Mouse (Mus musculus) yolk sac, embryonic 10.5 days (tissue): ENCODE results near the gene Rpl36al.
A peak's percentile ranks its signal among the peaks of the same experiment; 100 is the strongest.
"Not testable (repeated sequence)": the region's sequence is repeated elsewhere in the genome, so short reads cannot be mapped to it uniquely, and the experiment has no call there.

Experiments
- DNase-seq: peaks from one replicate; pipeline ENCODE4 v3.0.0-alpha.2; 2017; ENCODE audit warnings: low spot score

Gene Rpl36al

GRCm38 (mm10) chr12:69192637-69193036 is 8.8 kb upstream of the Rpl36al start:
- no peak for DNase-seq

- no peak for DNase-seq
Measured at GRCm38 (mm10) chr12:69191396-69191795, 7.5 kb upstream of the Rpl36al start.

GRCm38 (mm10) chr12:69190522-69190921 is 6.6 kb upstream of the Rpl36al start:
- DNase-seq = no peak

DNA sequence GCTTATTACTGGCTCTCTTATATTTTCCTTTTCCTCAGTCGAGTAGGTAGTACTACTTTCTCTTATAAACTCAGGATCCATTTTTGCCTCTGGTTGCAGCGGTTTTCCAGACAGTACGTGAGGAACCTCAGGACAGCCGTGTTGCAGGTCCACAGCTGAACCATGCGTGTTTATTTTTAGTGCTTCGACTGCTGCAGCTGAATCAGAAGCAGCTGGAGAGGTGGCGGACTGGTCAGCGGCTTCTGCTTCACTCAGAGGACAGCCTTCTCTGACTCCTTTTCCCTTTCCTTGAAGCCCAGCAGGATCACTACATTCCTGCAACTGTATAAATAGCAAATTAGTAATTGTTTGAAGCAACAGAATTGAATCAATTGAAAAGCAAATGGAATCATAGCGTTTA is 6.2 kb upstream of the Rpl36al start:
- DNase-seq = no peak

DNA sequence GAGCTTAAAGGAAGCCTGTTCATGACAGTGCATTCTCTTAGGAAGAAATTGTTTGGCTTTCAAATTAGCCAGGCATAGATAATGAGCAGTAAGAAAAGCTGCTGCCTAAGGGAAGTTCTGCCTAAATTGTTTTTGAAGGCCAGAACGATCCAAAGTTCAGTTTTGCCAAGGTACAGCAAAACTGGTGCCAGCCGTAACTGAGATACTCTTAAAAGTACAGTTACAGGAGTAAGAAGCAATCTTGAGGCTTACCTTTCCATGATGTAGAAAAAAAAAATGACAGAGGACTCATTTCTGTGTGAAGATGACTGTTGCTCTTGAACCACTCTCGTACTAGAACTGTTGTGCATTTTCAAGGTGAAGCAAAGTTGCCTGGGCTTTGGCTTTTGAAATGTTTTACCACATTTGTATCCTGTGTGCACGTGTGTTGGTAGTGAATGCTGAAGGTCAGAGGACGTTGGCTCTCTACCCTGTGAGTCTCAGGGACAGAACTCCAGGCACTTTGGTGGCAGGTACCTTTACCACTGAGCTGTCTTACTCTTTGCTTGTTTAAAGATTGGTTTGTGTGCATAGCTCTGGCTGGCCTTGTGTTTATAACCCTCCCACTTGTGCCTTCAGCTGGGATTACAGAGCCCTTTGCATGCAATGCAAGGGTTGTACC is 3.1 kb upstream of the Rpl36al start:
- DNase-seq = no peak

- no peak for DNase-seq
Measured at GRCm38 (mm10) chr12:69185371-69185770, 1.5 kb upstream of the Rpl36al start.

DNA sequence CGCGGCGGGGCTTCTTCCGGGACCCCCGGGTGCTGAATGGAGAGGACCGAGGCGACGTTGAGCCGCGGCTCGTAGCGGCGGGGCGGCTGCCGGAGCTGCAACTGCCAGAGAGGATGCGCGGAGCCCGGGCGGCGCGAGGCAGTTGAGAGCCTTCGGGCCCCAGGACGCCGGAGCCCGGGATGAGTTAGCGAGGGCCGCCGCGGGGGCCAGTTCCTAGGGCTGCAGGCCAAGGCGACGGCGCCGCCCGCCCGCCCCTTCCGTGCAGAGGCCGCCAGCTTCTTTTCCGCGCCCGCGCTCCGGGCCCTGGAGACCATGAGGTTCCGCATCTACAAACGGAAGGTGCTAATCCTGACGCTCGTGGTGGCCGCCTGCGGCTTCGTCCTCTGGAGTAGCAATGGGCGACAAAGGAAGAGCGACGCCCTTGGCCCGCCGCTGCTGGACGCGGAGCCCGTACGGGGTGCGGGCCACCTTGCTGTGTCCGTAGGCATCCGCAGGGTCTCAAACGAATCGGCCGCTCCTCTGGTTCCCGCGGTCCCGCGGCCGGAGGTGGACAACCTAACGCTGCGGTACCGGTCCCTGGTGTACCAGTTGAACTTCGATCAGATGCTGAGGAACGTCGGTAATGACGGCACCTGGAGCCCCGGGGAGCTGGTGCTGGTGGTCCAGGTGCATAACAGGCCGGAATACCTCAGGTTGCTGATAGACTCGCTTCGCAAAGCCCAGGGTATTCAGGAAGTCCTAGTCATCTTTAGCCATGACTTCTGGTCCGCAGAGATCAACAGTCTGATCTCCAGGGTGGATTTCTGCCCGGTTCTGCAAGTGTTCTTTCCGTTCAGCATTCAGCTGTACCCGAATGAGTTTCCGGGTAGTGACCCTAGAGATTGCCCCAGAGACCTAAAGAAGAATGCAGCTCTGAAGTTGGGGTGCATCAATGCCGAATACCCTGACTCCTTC is 736 bp upstream of the Rpl36al start:
- DNase-seq = peak; percentile 54

DNA sequence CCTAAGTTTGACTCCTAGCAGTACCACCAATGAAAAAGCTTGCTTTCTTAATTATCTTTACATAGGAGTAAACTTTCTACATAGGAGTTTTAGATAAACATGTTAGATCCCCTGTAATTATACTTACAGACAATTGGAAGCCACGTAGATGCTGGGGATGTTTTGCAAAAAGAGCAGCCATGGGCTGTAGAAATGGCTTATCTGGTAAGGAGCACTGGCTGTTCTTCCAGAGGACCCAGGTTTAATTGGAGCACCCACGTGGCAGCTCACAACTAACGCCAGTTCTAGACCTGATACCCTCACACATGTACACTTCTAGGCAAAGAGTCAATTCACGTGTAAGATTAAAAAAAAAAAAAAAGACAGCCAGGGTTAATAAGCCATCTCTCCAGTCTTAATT is 2.1 kb downstream of the Rpl36al start:
- no peak for DNase-seq

DNA sequence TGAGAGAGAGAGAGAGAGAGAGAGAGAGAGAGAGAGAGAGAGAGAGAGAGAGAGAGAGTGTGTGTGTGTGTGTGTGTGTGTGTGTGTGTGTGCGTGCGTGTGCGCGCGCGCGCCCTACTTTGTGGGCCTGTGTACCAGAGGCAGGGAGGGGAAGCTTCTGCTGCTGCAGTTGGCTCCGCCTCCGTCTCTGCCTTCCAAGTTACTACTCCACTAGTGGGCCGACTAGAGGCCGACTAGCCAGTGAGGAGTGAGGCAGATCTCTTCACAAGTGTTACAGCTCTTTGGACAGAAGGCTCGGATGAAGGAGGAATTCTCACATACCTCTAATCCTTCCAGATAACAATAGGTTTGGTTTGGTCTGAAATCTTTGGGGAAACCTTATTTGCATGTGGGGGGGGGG is 4.5 kb downstream of the Rpl36al start:
- no peak for DNase-seq

GRCm38 (mm10) chr12:69177526-69177925 is 6.4 kb downstream of the Rpl36al start:
- no peak for DNase-seq

DNA sequence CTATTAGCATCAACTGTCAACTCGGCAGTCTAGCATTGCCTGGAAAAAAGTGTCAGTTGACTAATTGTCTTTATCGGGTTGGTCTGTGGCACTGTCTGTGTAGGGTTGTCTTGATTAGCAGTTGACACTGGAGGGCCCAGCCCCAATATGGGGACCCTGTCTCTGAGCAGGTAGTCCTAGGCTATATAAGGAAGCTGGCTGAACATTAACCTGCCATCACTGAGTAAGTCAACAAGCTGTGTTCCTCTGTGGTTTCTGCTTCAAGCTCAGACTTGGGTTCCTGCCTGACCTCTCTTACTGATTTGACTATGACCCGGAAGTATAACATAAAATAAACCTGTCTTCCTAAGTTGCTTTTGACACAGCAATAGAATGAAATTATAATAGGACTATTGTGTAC is 7.9 kb downstream of the Rpl36al start:
- DNase-seq = no peak

- no peak for DNase-seq
Measured at GRCm38 (mm10) chr12:69171307-69171706, 12.6 kb downstream of the Rpl36al start.

DNA sequence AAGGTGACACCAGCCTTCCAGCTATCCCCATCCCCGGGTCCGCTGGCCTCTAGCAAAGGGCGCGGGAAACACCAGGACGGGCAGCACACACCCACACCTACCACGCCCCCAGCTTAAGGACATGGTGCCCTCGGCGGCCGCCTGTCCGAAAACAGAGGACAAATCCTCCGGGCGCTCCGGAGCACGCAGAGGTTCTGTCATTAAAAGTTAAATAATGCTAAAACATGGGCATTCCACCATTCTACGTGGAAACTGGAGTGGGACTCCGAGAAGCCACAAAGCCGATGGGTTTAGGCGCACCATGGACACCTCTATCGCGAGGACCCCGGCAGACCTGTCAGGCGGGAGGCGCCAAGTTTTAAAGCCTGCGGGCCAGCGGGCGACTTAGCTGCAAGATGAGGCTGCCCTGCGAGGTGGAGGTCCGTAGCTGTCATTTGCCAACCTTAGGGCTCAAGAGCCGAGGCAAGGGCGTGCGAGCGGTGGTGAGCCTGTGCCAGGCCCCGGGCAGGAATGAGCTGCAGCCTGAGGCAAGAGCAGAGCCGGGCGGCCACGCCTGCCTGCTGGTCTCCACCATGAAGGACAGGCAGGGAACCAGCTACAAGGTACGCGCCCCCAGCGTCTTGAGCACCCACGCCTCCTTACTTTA is 15.3 kb downstream of the Rpl36al start, which contains the start of gene Lrr1:
Gene Lrr1, plus strand, starts transcription at position 354 of the 646 bp plus-strand sequence.
- DNase-seq = peak; percentile 92

- DNase-seq = no peak
Measured at GRCm38 (mm10) chr12:69167656-69168460, 16.0 kb downstream of the Rpl36al start.

- not testable (repeated sequence) for DNase-seq
Measured at GRCm38 (mm10) chr12:69166861-69167581, 16.9 kb downstream of the Rpl36al start.

DNA sequence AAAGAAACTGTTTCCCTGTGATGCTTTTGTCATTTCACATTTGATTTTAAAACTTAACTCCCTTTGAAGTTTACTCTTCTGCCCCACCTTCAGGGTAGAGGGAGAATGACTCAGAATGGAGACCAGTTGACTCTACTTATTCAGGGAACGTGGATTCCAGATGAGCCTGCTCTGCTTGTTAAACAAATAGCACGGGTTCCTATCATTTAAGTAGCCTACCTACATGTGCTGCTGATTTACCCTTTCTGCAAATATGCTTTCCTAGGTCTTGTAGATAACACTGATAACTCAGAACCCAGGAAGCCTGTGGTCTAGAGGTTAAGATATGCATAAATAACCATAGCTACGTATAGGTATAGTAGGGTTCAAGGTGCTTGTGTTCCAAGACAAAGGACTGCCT is 19.0 kb downstream of the Rpl36al start:
- no peak for DNase-seq

DNA sequence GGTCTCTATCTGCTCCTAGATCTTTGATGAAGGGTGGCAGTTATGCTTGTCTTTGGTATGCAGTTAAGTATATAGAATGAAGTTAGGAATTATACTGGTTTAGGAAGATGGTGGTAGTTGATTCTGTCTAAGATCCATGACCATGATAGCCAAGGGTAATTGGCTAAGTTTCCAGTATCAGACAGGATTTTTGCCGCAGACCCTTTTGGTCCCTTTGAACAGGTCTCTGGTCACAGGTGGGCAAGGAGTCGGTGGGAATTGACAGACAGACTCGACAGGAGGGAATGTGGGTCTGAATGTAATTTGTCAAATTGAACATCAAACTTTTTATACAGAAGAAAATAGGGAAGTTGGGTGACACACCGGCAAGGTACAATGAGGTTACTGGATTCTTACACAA is 20.3 kb downstream of the Rpl36al start:
- not testable (repeated sequence) for DNase-seq

DNA sequence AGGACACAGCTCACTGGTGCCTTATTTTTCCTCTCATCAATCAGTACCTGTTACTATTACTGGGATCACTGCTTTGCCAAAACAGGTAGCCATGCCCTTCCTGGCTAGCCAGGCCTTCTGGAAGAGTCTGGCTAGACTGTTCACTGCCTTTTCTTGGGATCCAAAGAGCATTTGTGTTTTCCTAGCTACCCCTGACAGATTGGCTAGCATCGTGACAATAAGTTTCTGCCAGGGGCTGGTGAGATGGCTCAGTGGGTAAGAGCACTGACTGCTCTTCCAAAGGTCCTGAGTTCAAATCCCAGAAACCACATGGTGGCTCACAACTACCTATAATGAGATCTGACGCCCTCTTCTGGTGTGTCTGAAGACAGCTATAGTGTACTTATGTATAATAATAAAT is 23.2 kb downstream of the Rpl36al start:
- DNase-seq = not testable (repeated sequence)

GRCm38 (mm10) chr12:69159578-69159940 is 24.3 kb downstream of the Rpl36al start:
- DNase-seq = peak; percentile 62

GRCm38 (mm10) chr12:69158765-69159577 is 24.9 kb downstream of the Rpl36al start, which contains the start of gene Rps29:
TSS of gene Rps29 (minus strand) at chr12:69159186.
- peak; percentile 99 for DNase-seq
